Mouse (Mus musculus) v-Abl transformed pro-B cells (cell line): Measurements from ENCODE around the gene Cog1.

Experiments
- in situ Hi-C, 2 experiments: fragments of 400-800 bp; cut with MboI; formaldehyde crosslinking; loops; one replicate each; pipeline ENCODE4 v1.15.1; 2025; ENCODE audit not compliant: unreplicated experiment in 2 of 2

Cog1 gene

GRCm38 (mm10) chr11:113648690-113649352 is at the start of gene Cog1:
TSS of gene Cog1 (plus strand) at chr11:113649169.
- in situ Hi-C loops, result loop anchor here (5.0 to 10.0 kb wide), 3 partner anchors 33 to 166 kb away; partner anchors contain the start of genes D11Wsu47e (in 2 of the 2) and Fam104a (in 2 of the 2)

- in situ Hi-C loops, result loop anchor here in 1 of 2 experiments (25.0 kb wide), 1 partner anchor 413 kb away; no protein-coding TSS in a partner anchor
Measured at GRCm38 (mm10) chr11:113600526-113601245, 48.3 kb upstream of the Cog1 start.

GRCm38 (mm10) chr11:113601616-113602343 is 47.2 kb upstream of the Cog1 start:
- in situ Hi-C loops, result loop anchor here in 1 of 2 experiments (25.0 kb wide), 1 partner anchor 414 kb away; no protein-coding TSS in a partner anchor

GRCm38 (mm10) chr11:113607556-113607955 is 41.4 kb upstream of the Cog1 start:
- in situ Hi-C loops, result loop anchor here in 1 of 2 experiments (25.0 kb wide), 1 partner anchor 420 kb away; no protein-coding TSS in a partner anchor

GRCm38 (mm10) chr11:113609581-113609980 is 39.4 kb upstream of the Cog1 start:
- in situ Hi-C loops, result loop anchor here in 1 of 2 experiments (25.0 kb wide), 1 partner anchor 422 kb away; no protein-coding TSS in a partner anchor

GRCm38 (mm10) chr11:113610266-113610665 is 38.7 kb upstream of the Cog1 start:
- in situ Hi-C loops, result loop anchor here (10.0 to 25.0 kb wide), 2 partner anchors 423 to 435 kb away; no protein-coding TSS in a partner anchor

- in situ Hi-C loops, result loop anchor here (10.0 to 25.0 kb wide), 2 partner anchors 424 to 436 kb away; no protein-coding TSS in a partner anchor
Measured at GRCm38 (mm10) chr11:113611112-113611646, 37.8 kb upstream of the Cog1 start.

- in situ Hi-C loops, result loop anchor here (10.0 to 25.0 kb wide), 2 partner anchors 425 to 437 kb away; no protein-coding TSS in a partner anchor
Measured at GRCm38 (mm10) chr11:113611664-113612611, 37.0 kb upstream of the Cog1 start.

- in situ Hi-C loops, result loop anchor here (10.0 to 25.0 kb wide), 2 partner anchors 427 to 440 kb away; no protein-coding TSS in a partner anchor
Measured at GRCm38 (mm10) chr11:113614476-113614875, 34.5 kb upstream of the Cog1 start.

GRCm38 (mm10) chr11:113617132-113617911 is 31.6 kb upstream of the Cog1 start:
- in situ Hi-C loops, result loop anchor here (5.0 to 25.0 kb wide), 3 partner anchors 320 to 443 kb away; no protein-coding TSS in a partner anchor

- in situ Hi-C loops, result loop anchor here (5.0 to 25.0 kb wide), 3 partner anchors 321 to 443 kb away; no protein-coding TSS in a partner anchor
Measured at GRCm38 (mm10) chr11:113618303-113618671, 30.7 kb upstream of the Cog1 start.

- in situ Hi-C loops, result loop anchor here (5.0 to 25.0 kb wide), 3 partner anchors 322 to 444 kb away; no protein-coding TSS in a partner anchor
Measured at GRCm38 (mm10) chr11:113618672-113619419, 30.1 kb upstream of the Cog1 start, which contains the start of gene Sstr2. TSS of gene Sstr2 (plus strand) at chr11:113619342.

- in situ Hi-C loops, result loop anchor here (5.0 to 25.0 kb wide), 3 partner anchors 322 to 445 kb away; no protein-coding TSS in a partner anchor
Measured at GRCm38 (mm10) chr11:113619420-113620080, 29.4 kb upstream of the Cog1 start.

GRCm38 (mm10) chr11:113621001-113621400 is 28.0 kb upstream of the Cog1 start:
- in situ Hi-C loops, result loop anchor here in 1 of 2 experiments (25.0 kb wide), 1 partner anchor 434 kb away; no protein-coding TSS in a partner anchor

GRCm38 (mm10) chr11:113622028-113622427 is 26.9 kb upstream of the Cog1 start:
- in situ Hi-C loops, result loop anchor here in 1 of 2 experiments (25.0 kb wide), 1 partner anchor 435 kb away; no protein-coding TSS in a partner anchor

GRCm38 (mm10) chr11:113625437-113625836 is 23.5 kb upstream of the Cog1 start:
- in situ Hi-C loops, result no loop called here
